Mouse (Mus musculus): Measurements from ENCODE around the gene Tmem9b. TPM values are rescaled to one million over a fixed set of nuclear protein-coding genes. Genes with fewer than 3 reads are reported as not detected.

Gene Tmem9b
- polyA plus RNA-seq, 1 experiment = 31.5 TPM

DNA sequence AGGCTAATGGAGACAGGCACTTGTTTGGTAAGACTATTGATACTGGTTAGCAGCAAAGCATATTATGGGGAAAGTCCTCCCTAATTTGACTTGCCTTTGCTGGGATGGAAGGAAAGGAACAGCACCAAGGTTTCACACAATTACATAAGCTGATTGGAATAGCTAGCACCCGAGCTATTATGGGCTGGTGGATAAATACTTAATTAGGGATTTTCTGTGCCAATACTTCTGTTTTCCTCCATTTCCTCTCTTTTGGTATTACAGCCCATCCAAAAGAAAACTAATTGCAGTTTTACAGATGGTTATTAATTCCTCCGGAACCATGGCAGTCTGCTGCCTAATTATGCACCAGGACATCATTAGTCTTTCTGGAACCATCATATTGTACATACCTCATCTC, 11.3 kb upstream of the Tmem9b start:
- Histone ChIP-seq H3K4me1 (ENCODE audit: control insufficient read depth, insufficient read depth, low read length) (no peaks in the 10 kb centered on the region), H3K36me3 (ENCODE audit: control insufficient read depth, insufficient read depth, low read length) (no peaks in the 10 kb centered on the region), H3K27me3 (ENCODE audit: control insufficient read depth, insufficient read depth, low read length) (no peaks in the 10 kb centered on the region), H3K4me3 (ENCODE audit: control insufficient read depth, low read depth, low read length) (no peak overlapping the region), H3K27ac (ENCODE audit: control insufficient read depth, insufficient read depth, low read depth, low read length) (no peak overlapping the region)
- TF ChIP-seq POLR2A (IDR thresholded peaks at IDR 0.05; ENCODE audit: control insufficient read depth, low read depth, low read length) = no peak
- no peak for TF ChIP-seq CTCF (IDR thresholded peaks at IDR 0.05; ENCODE audit: control insufficient read depth, insufficient read depth, insufficient replicate concordance, low read depth, low read length)

DNA sequence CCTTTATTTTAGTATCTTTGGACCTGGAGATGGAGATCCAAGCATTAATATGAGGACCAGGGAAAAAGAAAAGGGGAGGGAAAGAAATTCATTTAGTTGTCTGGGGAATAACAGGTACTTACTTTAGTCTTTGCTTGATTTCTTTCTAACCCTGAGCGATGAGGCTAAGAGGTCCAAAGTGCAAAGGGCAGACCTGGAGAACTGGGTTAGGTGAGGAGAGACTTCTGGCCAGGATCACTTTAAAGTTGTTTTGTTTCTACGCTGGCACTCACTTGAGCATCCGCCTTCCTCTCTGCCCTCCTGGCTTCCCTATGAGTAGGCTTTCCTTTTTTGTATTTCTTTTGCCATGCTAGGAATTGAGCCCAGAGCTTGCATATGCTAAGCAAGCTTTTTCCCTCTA, 3.6 kb upstream of the Tmem9b start:
- no peaks in the 10 kb centered on the region for H3K36me3 ChIP-seq (ENCODE audit: control insufficient read depth, insufficient read depth, low read length)
- TF ChIP-seq CTCF (IDR thresholded peaks at IDR 0.05; ENCODE audit: control insufficient read depth, insufficient read depth, insufficient replicate concordance, low read depth, low read length) (no peak), POLR2A (IDR thresholded peaks at IDR 0.05; ENCODE audit: control insufficient read depth, low read depth, low read length) (no peak)

DNA sequence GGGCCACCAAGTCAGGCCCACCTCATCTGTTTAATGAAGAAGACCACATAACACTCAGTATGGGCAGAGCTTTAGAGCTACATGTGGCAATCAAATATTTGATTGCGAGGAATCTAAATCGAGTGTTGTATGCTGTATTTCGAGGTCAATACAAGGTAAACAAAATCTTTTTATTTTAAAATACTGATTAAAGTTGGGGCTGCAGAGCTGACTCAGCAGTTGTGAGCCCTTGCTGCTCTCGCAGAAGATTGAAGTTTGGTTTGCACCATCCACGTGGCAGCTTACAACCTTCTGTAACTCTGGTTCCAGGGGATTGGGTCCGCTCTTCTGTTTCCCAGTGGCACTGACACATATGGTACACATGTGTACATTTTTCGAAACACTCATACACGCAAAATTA, 1.4 kb upstream of the Tmem9b start:
- TF ChIP-seq CTCF (IDR thresholded peaks at IDR 0.05; ENCODE audit: control insufficient read depth, insufficient read depth, insufficient replicate concordance, low read depth, low read length) (no peak), POLR2A (IDR thresholded peaks at IDR 0.05; ENCODE audit: control insufficient read depth, low read depth, low read length) (no peak)
- no peak overlapping the region for H3K4me3 ChIP-seq (ENCODE audit: control insufficient read depth, low read depth, low read length)
- H3K36me3 ChIP-seq (ENCODE audit: control insufficient read depth, insufficient read depth, low read length) = no peaks in the 10 kb centered on the region
- no peaks in the 10 kb centered on the region for H3K27me3 ChIP-seq (ENCODE audit: control insufficient read depth, insufficient read depth, low read length)
- H3K4me1 ChIP-seq (ENCODE audit: control insufficient read depth, insufficient read depth, low read length) = peaks cover 5% of the 10 kb centered on the region; the same call in 1 of the 2 replicates
- H3K27ac ChIP-seq (ENCODE audit: control insufficient read depth, insufficient read depth, low read depth, low read length) = no peak overlapping the region

More for the DNA sequence above, 3.6 kb upstream of the Tmem9b start:
- H3K4me1 ChIP-seq (ENCODE audit: control insufficient read depth, insufficient read depth, low read length) = peaks cover 4% of the 10 kb centered on the region; the same call in 1 of the 2 replicates
- no peak overlapping the region for H3K4me3 ChIP-seq (ENCODE audit: control insufficient read depth, low read depth, low read length)
- no peaks in the 10 kb centered on the region for H3K27me3 ChIP-seq (ENCODE audit: control insufficient read depth, insufficient read depth, low read length)
- no peak overlapping the region for H3K27ac ChIP-seq (ENCODE audit: control insufficient read depth, insufficient read depth, low read depth, low read length)

DNA sequence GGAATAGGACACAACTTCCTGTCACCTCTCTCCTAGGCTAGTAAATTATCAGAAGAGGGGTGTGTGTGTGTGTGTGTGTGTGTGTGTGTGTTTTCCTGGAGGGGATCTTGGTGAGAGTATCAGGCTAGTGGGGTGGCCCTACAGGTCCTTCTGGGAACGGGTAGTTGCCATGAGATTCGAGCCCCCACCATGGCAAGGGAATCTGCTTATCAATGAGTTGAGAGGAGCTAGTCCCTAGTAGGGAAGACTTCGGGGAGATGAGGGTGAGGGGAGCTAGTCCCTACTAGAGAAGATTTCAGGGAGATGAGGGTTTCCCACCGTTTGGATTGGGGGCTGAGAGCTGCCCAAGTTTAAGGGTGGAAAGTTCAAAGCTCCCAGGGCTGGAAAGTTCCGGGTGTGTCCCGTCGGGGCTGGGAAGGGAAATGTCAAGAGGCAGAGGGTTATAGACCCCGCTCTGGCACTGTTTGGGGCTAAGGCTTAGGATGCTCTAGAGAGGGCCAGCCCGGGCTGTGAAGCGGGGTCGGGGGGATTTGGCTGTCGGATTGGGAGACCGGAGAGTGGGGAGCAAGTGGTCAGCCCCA, 1.2 kb downstream of the Tmem9b start:
- peaks cover 5% of the 10 kb centered on the region; the same call in 1 of the 2 replicates for H3K4me1 ChIP-seq (ENCODE audit: control insufficient read depth, insufficient read depth, low read length)
- peak overlapping the region; percentile 84 for H3K4me3 ChIP-seq (ENCODE audit: control insufficient read depth, low read depth, low read length)
- H3K27ac ChIP-seq (ENCODE audit: control insufficient read depth, insufficient read depth, low read depth, low read length) = peak overlapping the region; percentile 23; the same call in 1 of the 2 replicates
- H3K27me3 ChIP-seq (ENCODE audit: control insufficient read depth, insufficient read depth, low read length) = no peaks in the 10 kb centered on the region
- TF ChIP-seq POLR2A (IDR thresholded peaks at IDR 0.05; ENCODE audit: control insufficient read depth, low read depth, low read length) (no peak), CTCF (IDR thresholded peaks at IDR 0.05; ENCODE audit: control insufficient read depth, insufficient read depth, insufficient replicate concordance, low read depth, low read length) (no peak)
- H3K36me3 ChIP-seq (ENCODE audit: control insufficient read depth, insufficient read depth, low read length) = peaks cover 1% of the 10 kb centered on the region; the same call in 1 of the 2 replicates

DNA sequence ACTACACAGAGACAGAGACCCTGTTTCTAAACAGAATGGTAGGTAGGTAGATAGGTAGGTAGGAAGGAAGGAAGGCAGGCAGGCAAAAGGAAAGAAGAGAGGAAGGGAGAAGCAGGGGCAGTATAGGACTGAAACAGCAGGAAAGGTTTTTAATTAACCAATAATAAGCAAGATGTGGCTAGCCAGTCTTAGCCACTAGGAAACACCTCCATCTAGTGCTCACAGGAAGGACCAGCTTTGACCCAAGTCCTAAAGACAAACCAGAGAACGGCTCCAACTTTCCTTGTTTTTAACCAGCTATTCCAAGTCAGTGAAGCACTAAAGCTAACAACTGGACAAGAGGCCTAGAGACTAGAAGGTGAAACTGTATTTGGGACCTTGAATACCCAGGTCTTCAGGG, 4.9 kb downstream of the Tmem9b start:
- peaks cover 1% of the 10 kb centered on the region; the same call in 1 of the 2 replicates for H3K36me3 ChIP-seq (ENCODE audit: control insufficient read depth, insufficient read depth, low read length)
- peaks cover 5% of the 10 kb centered on the region; the same call in 1 of the 2 replicates for H3K4me1 ChIP-seq (ENCODE audit: control insufficient read depth, insufficient read depth, low read length)
- no peak overlapping the region for H3K4me3 ChIP-seq (ENCODE audit: control insufficient read depth, low read depth, low read length)
- no peak for TF ChIP-seq CTCF (IDR thresholded peaks at IDR 0.05; ENCODE audit: control insufficient read depth, insufficient read depth, insufficient replicate concordance, low read depth, low read length)
- H3K27ac ChIP-seq (ENCODE audit: control insufficient read depth, insufficient read depth, low read depth, low read length) = no peak overlapping the region
- no peaks in the 10 kb centered on the region for H3K27me3 ChIP-seq (ENCODE audit: control insufficient read depth, insufficient read depth, low read length)

DNA sequence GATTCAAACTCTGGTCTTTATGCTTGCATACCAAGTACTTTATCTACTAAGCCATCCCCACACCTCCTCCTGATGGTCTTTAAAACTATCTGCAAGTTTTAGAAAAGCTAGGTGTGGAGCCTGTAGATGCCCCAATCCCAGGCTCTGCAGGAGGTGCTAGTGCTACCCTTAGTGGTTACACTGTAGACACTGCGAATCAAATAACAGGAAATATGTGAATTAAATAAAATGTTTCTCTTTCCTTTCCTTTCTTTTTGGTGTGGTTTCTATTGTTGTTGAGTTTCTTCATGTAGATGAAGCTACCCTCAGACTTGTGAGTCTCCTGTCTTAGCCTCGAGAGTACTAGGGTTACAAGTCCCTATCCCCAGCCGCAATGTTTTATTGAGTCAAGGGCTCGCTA, 11.0 kb downstream of the Tmem9b start:
- H3K27me3 ChIP-seq (ENCODE audit: control insufficient read depth, insufficient read depth, low read length) = no peaks in the 10 kb centered on the region
- TF ChIP-seq POLR2A (IDR thresholded peaks at IDR 0.05; ENCODE audit: control insufficient read depth, low read depth, low read length) (no peak), CTCF (IDR thresholded peaks at IDR 0.05; ENCODE audit: control insufficient read depth, insufficient read depth, insufficient replicate concordance, low read depth, low read length) (no peak)
- H3K36me3 ChIP-seq (ENCODE audit: control insufficient read depth, insufficient read depth, low read length) = peaks cover 2% of the 10 kb centered on the region
- H3K4me3 ChIP-seq (ENCODE audit: control insufficient read depth, low read depth, low read length) = peak overlapping the region; percentile 71
- no peaks in the 10 kb centered on the region; the same call in 1 of the 2 replicates for H3K4me1 ChIP-seq (ENCODE audit: control insufficient read depth, insufficient read depth, low read length)
- H3K27ac ChIP-seq (ENCODE audit: control insufficient read depth, insufficient read depth, low read depth, low read length) = no peak overlapping the region

DNA sequence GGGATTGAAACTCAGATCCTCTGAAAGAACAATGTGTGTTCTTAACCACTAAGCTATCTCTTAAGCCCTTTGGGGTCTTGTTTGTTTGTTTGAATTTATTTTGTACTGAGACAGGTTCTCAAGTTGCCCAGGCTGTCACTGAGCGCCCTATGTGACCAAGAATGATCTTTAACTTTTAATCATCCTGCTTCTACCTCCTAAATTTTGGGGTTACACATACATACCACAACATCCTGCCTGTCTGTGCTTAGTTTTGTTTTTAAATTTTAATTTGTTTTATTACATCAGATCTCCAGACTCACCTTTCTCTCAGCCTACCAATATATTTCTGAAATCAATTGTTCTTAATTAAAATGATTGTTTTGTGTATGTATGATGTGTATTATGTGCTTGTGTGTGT, 11.6 kb downstream of the Tmem9b start:
- Histone ChIP-seq H3K36me3 (ENCODE audit: control insufficient read depth, insufficient read depth, low read length) (peaks cover 2% of the 10 kb centered on the region), H3K27ac (ENCODE audit: control insufficient read depth, insufficient read depth, low read depth, low read length) (no peak overlapping the region)
- no peak for TF ChIP-seq POLR2A (IDR thresholded peaks at IDR 0.05; ENCODE audit: control insufficient read depth, low read depth, low read length)
- no peak for TF ChIP-seq CTCF (IDR thresholded peaks at IDR 0.05; ENCODE audit: control insufficient read depth, insufficient read depth, insufficient replicate concordance, low read depth, low read length)

More for the DNA sequence above, 11.6 kb downstream of the Tmem9b start:
- peak overlapping the region; percentile 71; the same call in 1 of the 2 replicates for H3K4me3 ChIP-seq (ENCODE audit: control insufficient read depth, low read depth, low read length)
- H3K27me3 ChIP-seq (ENCODE audit: control insufficient read depth, insufficient read depth, low read length) = no peaks in the 10 kb centered on the region
- no peaks in the 10 kb centered on the region; the same call in 1 of the 2 replicates for H3K4me1 ChIP-seq (ENCODE audit: control insufficient read depth, insufficient read depth, low read length)
